Mouse (Mus musculus) liver, embryonic 16.5 days (tissue): ENCODE results near the gene Rps6kl1. TPM values are rescaled to one million over a fixed set of nuclear protein-coding genes. Genes with fewer than 3 reads are reported as not detected.

Experiments used
- ATAC-seq: fragments of 200-750 bp; cut with Nextera tagmentation; 2 replicates; pipeline ENCODE4 v1.8.0; 2017; ENCODE audit warnings: low read depth, mild to moderate bottlenecking, moderate number of reproducible peaks, moderate library complexity
- H3K27ac ChIP-seq: fragments of 300-500 bp; sonication (generic); 2 replicates; pipeline ENCODE4 v1.5.1; 2014; ENCODE audit warnings: mild to moderate bottlenecking, low read length
- H3K27me3 ChIP-seq: fragments of 300-500 bp; sonication (generic); 2 replicates; pipeline ENCODE4 v1.6.1; 2014; ENCODE audit warnings: low read depth, low read length, mixed read lengths; ENCODE audit not compliant: control insufficient read depth, insufficient read depth
- H3K36me3 ChIP-seq: fragments of 300-500 bp; sonication (generic); 2 replicates; pipeline ENCODE4 v1.6.1; 2014; ENCODE audit warnings: mild to moderate bottlenecking; ENCODE audit not compliant: control insufficient read depth, insufficient read depth
- H3K4me1 ChIP-seq: fragments of 300-500 bp; sonication (generic); 2 replicates; pipeline ENCODE4 v1.6.1; 2014; ENCODE audit warnings: low read depth, low read length, mixed read lengths; ENCODE audit not compliant: control insufficient read depth
- H3K4me2 ChIP-seq: fragments of 300-500 bp; sonication (generic); 2 replicates; pipeline ENCODE4 v1.6.1; 2014; ENCODE audit warnings: low read depth, low read length, mixed read lengths
- H3K4me3 ChIP-seq: fragments of 300-500 bp; sonication (generic); 2 replicates; pipeline ENCODE4 v1.5.1; 2014; ENCODE audit warnings: low read depth, mild to moderate bottlenecking, low read length
- H3K9ac ChIP-seq: fragments of 300-500 bp; sonication (generic); 2 replicates; pipeline ENCODE4 v1.6.1; 2014; ENCODE audit warnings: low read depth, low read length
- H3K9me3 ChIP-seq: fragments of 300-500 bp; sonication (generic); replicated peaks from 2 replicates; pipeline ENCODE4 v1.6.1; 2016; ENCODE audit warnings: low read length; ENCODE audit not compliant: control insufficient read depth
- WGBS: fragments of 180-500 bp; shearing (Covaris S2); extraction: QIAGEN DNeasy Blood & Tissue Kit; methylation state at CpG from one replicate; pipeline ENCODE4 v1.1.7; 2014; ENCODE audit not compliant: insufficient replicate concordance; 5-methylcytosine and 5-hydroxymethylcytosine counted together
- polyA plus RNA-seq: library from polyadenylated mRNA; unstranded; fragments of >200 nt; fragmentation: Nextera tagmentation; extraction: Ambion mirVana; gene quantifications from 2 replicates; pipeline ENCODE4 v1.2.1, GENCODE M21; 2015

Rps6kl1 gene
- polyA plus RNA-seq, 1 experiment from 2014 or later = 0.85 TPM

DNA sequence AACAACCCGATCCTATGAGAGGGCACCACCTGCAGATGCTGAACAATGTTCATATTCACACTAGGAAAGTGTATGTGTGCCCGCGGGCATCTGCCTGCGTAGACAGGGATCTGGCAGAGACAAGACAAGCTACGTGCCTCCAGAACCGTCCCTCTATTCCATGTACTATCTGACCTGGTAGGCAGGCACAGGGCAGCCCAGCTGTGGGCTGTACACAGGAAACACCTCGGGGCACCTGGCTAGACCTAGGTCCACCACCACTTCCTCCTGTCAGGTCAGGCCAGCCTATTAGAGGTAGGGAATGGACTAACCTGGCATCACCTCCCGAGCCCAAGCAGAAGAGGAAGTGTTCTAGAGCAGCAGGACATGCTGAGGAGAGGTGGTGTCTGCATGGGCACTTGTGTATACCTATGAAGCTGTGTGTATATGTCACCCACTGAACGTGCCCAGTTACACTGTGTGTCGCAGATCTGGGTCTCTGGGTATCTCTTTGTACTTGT is 26.7 kb upstream of the Rps6kl1 start, which contains the start of gene Pgf:
TSS of gene Pgf (minus strand) at position 51 of the 500 bp plus-strand sequence.
- no peaks in the 10 kb centered on the region for H3K36me3 ChIP-seq
- no peak within 1 kb of the TSS for H3K27ac ChIP-seq
- H3K4me2 ChIP-seq = peak within 1 kb of the TSS; percentile 63
- ATAC-seq = no peak
- 54% methylated on average over 10 of the region's 10 CpGs for WGBS
- H3K9me3 ChIP-seq = no peaks in the 10 kb centered on the region
- H3K4me3 ChIP-seq = peak within 1 kb of the TSS; percentile 40
- H3K4me1 ChIP-seq = peaks cover 7% of the 10 kb centered on the region
- H3K27me3 ChIP-seq = peaks cover 9% of the 10 kb centered on the region
- H3K9ac ChIP-seq = 0 out of 2 replicates have a peak within 1 kb of the TSS, but pooled peaks have one; percentile 23

DNA sequence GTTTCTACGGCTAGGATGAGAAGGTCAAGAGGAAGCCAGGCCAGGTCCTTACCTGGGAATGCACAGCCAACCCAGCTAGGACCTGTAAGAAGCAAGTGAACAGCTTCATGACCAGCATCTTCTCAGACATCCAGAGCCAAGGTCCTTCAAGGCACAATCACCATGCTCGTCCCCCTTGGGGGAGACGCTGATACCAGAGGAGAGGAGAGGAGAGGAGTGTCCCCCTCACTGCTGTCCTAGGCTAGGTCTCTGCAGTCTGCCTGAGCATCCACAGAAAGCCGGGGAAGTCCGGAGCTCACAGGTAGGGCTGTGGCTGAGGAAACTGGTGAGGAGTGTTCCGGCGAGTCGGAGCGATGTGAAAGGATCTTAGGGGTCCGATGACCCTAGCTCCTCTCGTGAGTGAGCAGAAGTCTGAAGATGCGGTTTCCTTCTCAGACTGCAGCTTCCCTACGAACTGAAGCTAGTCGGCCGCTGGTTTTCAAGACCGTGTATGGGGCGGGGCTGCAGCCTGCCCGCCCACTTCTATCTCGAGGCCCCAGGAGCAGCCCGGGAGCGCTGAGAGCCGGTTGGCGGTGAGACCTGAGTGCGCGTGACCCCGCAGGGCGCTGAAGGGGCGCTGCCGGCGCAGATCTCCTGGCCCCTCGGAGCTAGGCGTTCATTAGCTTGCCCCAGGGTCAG is 25.9 kb upstream of the Rps6kl1 start:
- Histone ChIP-seq H3K36me3 (no peaks in the 10 kb centered on the region), H3K4me1 (peaks cover 7% of the 10 kb centered on the region), H3K4me2 (peak overlapping the region; percentile 63), H3K27me3 (peaks cover 6% of the 10 kb centered on the region), H3K27ac (no peak overlapping the region), H3K4me3 (peak overlapping the region; percentile 40), H3K9me3 (no peaks in the 10 kb centered on the region), H3K9ac (0 out of 2 replicates have a peak overlapping the region, but pooled peaks have one; percentile 23)
- ATAC-seq = peak; percentile 45; the same call in 1 of the 2 replicates
- WGBS = 2% methylated on average over 32 of the region's 32 CpGs

DNA sequence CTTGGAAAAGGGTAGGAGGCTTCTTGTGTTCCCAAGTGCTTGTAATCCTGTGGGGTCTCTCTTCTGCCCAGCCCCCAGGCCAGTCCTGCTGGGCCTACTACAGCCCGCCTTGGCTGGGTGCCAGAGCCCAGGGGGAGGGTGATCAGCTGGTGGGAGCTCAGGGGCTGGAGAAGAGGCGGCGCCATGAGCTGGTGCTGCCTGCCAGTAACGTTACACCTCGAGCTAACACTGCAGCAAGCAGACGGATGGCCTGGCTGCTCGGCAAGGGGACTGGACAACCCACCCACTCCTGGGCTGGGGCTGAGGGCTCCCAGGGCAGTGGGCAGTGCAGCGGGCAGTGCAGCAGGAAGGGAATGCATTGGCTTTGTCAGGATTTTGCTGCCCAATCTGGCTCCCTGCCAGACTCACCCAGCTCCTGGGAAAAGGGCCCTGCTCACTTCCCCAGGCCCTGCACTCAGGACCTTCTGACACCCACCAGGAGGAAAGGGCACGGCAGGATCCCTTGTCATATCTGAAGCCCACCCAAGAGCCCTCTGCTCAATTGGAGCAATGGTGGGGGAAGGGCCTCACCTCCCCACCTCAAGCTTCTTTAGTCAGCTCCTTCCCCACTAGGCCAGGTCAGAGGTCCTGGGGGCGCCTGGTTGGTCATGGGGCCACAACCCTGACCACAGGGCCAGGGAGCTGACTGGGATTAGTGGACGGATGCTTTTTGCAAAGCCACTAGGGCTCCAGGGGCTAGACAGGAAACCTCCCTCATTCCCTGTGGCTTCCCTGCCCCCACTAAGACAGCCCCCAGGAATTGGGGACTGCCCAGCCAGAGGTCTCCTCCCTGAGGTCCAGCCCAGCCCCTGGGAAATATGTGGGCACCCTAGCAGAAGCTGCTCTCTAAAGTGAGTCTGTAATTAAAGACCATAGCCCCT is 25.1 kb upstream of the Rps6kl1 start:
- H3K4me2 ChIP-seq = peak overlapping the region; percentile 63; the same call in 1 of the 2 replicates
- WGBS = 31% methylated on average over 11 of the region's 11 CpGs
- no peak overlapping the region for H3K27ac ChIP-seq
- no peaks in the 10 kb centered on the region for H3K36me3 ChIP-seq
- no peak overlapping the region for H3K9ac ChIP-seq
- H3K9me3 ChIP-seq = no peaks in the 10 kb centered on the region
- peaks cover 6% of the 10 kb centered on the region for H3K27me3 ChIP-seq
- no peak overlapping the region for H3K4me3 ChIP-seq
- ATAC-seq = no peak
- H3K4me1 ChIP-seq = peaks cover 7% of the 10 kb centered on the region

DNA sequence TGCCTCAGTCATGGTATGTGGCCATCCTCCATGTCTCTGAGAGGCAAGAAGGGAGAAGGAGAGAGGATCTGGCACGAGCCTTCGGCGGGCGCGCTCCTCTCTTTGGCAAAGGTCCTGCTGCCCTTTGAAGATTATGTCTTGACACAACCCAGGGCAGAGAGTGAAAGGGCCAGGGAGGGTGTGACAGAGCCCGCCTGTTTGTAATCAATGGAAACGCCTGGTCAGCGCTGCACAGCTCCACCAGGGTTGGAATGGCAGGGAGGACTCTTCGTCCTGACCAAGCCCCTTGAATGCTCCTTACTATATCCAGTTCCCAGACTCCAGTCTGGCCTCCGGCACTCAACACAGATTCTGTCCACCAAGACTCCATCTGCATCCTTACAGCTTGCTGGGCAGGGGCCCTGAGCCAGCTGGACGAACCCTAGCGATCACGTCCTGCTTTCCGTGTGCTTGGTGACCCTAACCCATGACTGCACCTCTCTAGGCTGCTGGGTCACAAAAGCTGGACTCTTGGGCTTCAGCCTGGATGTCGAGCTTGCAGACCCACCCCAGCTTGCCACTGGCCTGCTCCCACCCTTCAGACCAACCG is 24.1 kb upstream of the Rps6kl1 start:
- 60% methylated on average over 16 of the region's 16 CpGs for WGBS
- H3K4me1 ChIP-seq = peaks cover 7% of the 10 kb centered on the region
- H3K9ac ChIP-seq = no peak overlapping the region
- H3K27ac ChIP-seq = no peak overlapping the region
- peaks cover 6% of the 10 kb centered on the region for H3K27me3 ChIP-seq
- no peak overlapping the region for H3K4me2 ChIP-seq
- ATAC-seq = no peak
- H3K4me3 ChIP-seq = no peak overlapping the region
- H3K9me3 ChIP-seq = no peaks in the 10 kb centered on the region
- H3K36me3 ChIP-seq = no peaks in the 10 kb centered on the region

DNA sequence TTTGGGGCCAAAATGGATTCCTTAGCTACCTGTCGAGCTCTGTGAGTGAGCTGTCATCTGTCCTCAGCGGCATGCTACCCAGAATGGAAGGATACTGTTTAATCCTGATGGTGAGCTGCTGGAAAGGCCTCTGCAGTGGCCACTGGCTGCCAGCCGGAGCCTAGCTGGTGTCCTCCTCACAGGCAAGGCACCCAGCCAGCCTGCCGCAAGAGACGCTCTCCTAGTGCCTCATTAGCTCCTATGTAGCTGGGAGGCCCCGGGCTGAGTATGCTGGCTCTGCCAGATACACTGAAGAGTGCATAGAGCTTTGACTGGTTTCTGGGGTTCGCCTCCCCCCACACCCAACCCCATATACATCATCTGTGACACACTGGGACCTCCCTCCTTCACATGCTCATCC is 23.0 kb upstream of the Rps6kl1 start:
- no peak for ATAC-seq
- Histone ChIP-seq H3K4me2 (no peak overlapping the region), H3K27ac (no peak overlapping the region), H3K27me3 (peaks cover 6% of the 10 kb centered on the region), H3K36me3 (no peaks in the 10 kb centered on the region), H3K9ac (no peak overlapping the region), H3K4me3 (no peak overlapping the region), H3K9me3 (no peaks in the 10 kb centered on the region), H3K4me1 (peaks cover 7% of the 10 kb centered on the region)
- WGBS = 65% methylated on average over 7 of the region's 7 CpGs

DNA sequence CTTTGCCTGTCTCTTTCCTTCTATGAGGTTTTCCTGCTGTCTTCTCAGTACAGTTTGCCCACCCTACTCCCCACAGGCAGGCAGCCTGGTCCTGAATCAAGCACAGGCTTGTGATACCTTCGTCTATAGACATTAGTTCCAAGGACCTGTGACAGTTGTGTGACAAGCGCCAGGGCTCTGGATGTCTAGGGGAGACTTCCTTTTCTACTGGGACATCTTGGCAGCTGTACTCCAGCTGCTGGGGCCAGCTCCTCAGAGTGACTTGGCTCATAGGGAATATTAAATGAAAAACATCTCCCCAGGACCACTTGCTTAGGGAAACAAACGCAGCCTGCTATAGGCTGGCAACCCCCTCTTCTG is 19.9 kb upstream of the Rps6kl1 start:
- Histone ChIP-seq H3K9me3 (no peaks in the 10 kb centered on the region), H3K4me2 (no peak overlapping the region), H3K4me1 (no peaks in the 10 kb centered on the region), H3K4me3 (no peak overlapping the region), H3K9ac (no peak overlapping the region), H3K27ac (no peak overlapping the region), H3K27me3 (no peaks in the 10 kb centered on the region), H3K36me3 (no peaks in the 10 kb centered on the region)
- no peak for ATAC-seq
- WGBS = 62% methylated on average over 3 of the region's 3 CpGs

DNA sequence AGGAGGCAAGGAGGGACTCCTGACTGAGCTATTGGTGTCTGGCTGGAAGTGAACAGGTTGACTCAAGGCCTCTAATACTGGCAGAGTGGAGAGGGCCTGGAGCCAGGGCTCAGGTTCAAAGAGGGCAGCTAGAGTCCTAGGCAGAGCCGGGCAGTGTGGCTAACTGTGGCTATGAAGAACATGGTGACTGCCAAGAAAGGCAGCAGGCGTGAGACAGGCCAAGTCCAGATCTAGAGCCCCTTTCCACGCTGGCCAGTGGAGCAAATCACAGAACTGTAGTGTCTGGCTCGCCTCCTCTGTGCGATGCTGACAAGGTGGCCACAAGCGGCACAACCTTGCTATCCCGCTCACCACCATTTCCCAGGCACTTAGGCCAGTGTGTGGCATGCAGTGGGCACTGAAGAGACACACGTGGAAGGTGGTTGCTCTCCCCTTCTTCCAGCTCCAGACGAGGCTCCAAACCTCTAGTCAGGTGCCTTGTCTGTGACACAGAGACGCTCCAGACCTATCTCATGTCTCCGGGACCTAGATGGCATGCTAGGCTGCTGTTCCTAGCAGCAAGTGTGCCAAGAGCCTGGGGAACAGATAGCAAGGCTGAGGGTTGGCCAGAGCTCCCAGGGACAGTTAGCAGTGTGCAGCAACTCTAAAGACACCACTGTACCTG is 19.4 kb upstream of the Rps6kl1 start:
- Histone ChIP-seq H3K4me3 (no peak overlapping the region), H3K9me3 (no peaks in the 10 kb centered on the region), H3K4me2 (no peak overlapping the region), H3K4me1 (no peaks in the 10 kb centered on the region), H3K27ac (no peak overlapping the region), H3K9ac (no peak overlapping the region), H3K27me3 (no peaks in the 10 kb centered on the region), H3K36me3 (no peaks in the 10 kb centered on the region)
- no peak for ATAC-seq
- 66% methylated on average over 11 of the region's 11 CpGs for WGBS

DNA sequence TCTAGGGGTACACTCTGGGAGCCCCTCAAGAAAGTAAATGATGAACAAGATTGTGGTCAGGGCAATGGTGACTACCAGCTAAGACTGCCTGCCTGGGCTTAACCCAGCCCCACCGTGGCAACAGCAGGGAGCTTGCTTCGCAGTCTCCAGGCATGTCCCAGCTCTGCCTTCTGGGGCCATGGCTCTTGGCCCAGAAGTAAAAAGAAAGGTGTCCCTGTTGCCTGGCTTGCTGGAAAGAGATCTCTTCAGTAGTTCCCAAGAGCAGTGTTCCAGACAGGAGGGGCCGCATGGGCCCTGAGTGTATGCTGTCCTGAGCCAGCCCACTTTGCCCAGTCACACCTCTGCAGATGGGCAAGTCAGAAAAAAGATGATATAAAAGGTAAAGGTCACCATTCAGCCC is 18.8 kb upstream of the Rps6kl1 start:
- Histone ChIP-seq H3K4me2 (no peak overlapping the region), H3K27ac (no peak overlapping the region), H3K9me3 (no peaks in the 10 kb centered on the region), H3K36me3 (no peaks in the 10 kb centered on the region), H3K27me3 (no peaks in the 10 kb centered on the region), H3K4me3 (no peak overlapping the region), H3K4me1 (no peaks in the 10 kb centered on the region), H3K9ac (no peak overlapping the region)
- WGBS = 61% methylated on average over 3 of the region's 3 CpGs
- ATAC-seq = no peak
